19 mouse cellular contexts compared by ENCODE assay signal in genomic region chr7:84343160-84343559, GRCm38 (mm10).
DNase-seq lines count a peak whose midpoint lies in the region; ATAC-seq and TF ChIP-seq lines count a peak whose summit lies in the region.
"Had no signal": no experiment of that assay in that cellular context is flagged by ENCODE, and none has a peak within 500 bp of the region (broad histone marks: within the 10 kb centered on the region; RNA-seq: fewer than 3 reads in every experiment).

No protein-coding gene starts in this region.

- H3K4me2 ChIP-seq in liver, embryonic 12.5 days: no peak overlapping the region
- H3K4me2 ChIP-seq in CH12.LX (ENCODE audit: insufficient read depth, low read depth, poor library complexity, severe bottlenecking): no peak overlapping the region
- no peak overlapping the region for H3K4me2 ChIP-seq in midbrain, embryonic 16.5 days (ENCODE audit: low read length)
- H3K4me2 ChIP-seq: embryonic facial prominence, embryonic 15.5 days; kidney, embryonic 15.5 days; liver, embryonic 15.5 days; midbrain, embryonic 12.5 days had no signal

- TF ChIP-seq CTCF in gastrocnemius, adult 2 months (IDR thresholded peaks at IDR 0.05): peak; percentile 24; the same call in 1 of the 2 replicates
- TF ChIP-seq CTCF in liver, adult 2 months (IDR thresholded peaks at IDR 0.05; ENCODE audit: low read depth, low read length): peak; percentile 6; the same call in 1 of the 2 replicates
- TF ChIP-seq CTCF in CH12.LX (conservative IDR thresholded peaks at IDR 0.05 in 1 of 2, IDR thresholded peaks at IDR 0.05 in 1 of 2; ENCODE audit: low read depth in 2 of 2, low read length in 2 of 2): peak; percentile 12 to 54; a peak in 2 of 4 replicates
- TF ChIP-seq CTCF in cerebellum, adult 2 months (IDR thresholded peaks at IDR 0.05; ENCODE audit: borderline replicate concordance, insufficient read depth, low read depth, low read length): no peak

- H3K9me3 ChIP-seq in liver, embryonic 12.5 days (replicated peaks): 0 out of 2 replicates have a peak, but pooled peaks cover 6% of the 10 kb centered on the region
- H3K9me3 ChIP-seq in CH12.LX (replicated peaks; ENCODE audit: low read length): peaks cover 5% of the 10 kb centered on the region
- no peaks in the 10 kb centered on the region for H3K9me3 ChIP-seq in midbrain, embryonic 16.5 days (replicated peaks; ENCODE audit: control insufficient read depth, low read length, poor library complexity, severe bottlenecking)
- H3K9me3 ChIP-seq: embryonic facial prominence, embryonic 15.5 days; heart, embryonic 10.5 days; kidney, embryonic 15.5 days had no signal

- peak; percentile 40 for TF ChIP-seq RAD21 in CH12.LX (IDR thresholded peaks at IDR 0.05; ENCODE audit: low read depth, low read length)

- no peaks in the 10 kb centered on the region for H3K4me1 ChIP-seq in liver, adult 2 months (ENCODE audit: control insufficient read depth, insufficient read depth, low read length)
- no peaks in the 10 kb centered on the region for H3K4me1 ChIP-seq in liver, embryonic 12.5 days
- peaks cover 0 to 6% of the 10 kb centered on the region in 2 experiments; a peak in 2 of 4 replicates for H3K4me1 ChIP-seq in CH12.LX (ENCODE audit: control insufficient read depth in 1 of 2, insufficient read depth in 2 of 2)
- peaks cover 8% of the 10 kb centered on the region for H3K4me1 ChIP-seq in cerebellum, adult 2 months (ENCODE audit: control insufficient read depth, insufficient read depth, low read length)
- H3K4me1 ChIP-seq in midbrain, embryonic 16.5 days (ENCODE audit: control insufficient read depth, insufficient read depth, low read length): no peaks in the 10 kb centered on the region
- H3K4me1 ChIP-seq: kidney, embryonic 15.5 days; liver, embryonic 15.5 days; midbrain, embryonic 12.5 days had no signal

- H3K79me2 ChIP-seq in liver, adult 2 months (ENCODE audit: control insufficient read depth, insufficient read depth, low read length): no peaks in the 10 kb centered on the region
- no peaks in the 10 kb centered on the region for H3K79me2 ChIP-seq in CH12.LX (replicated peaks; ENCODE audit: control insufficient read depth, extremely low read depth, insufficient read depth, poor library complexity, severe bottlenecking)

- 92% methylated on average over 3 of the region's 3 CpGs for WGBS in liver, adult 2 months
- 76% methylated on average over 3 of the region's 3 CpGs for WGBS in liver, embryonic 12.5 days (ENCODE audit: insufficient replicate concordance)
- 100% methylated on average over 3 of the region's 3 CpGs for WGBS in cerebellum, adult 2 months
- WGBS in midbrain, embryonic 16.5 days: 97% methylated on average over 3 of the region's 3 CpGs

- no peak overlapping the region for H3K9ac ChIP-seq in liver, adult 2 months (ENCODE audit: low read depth, low read length)
- H3K9ac ChIP-seq in liver, embryonic 12.5 days: no peak overlapping the region
- no peak overlapping the region for H3K9ac ChIP-seq in CH12.LX (ENCODE audit: insufficient read depth, low read depth)
- no peak overlapping the region for H3K9ac ChIP-seq in midbrain, embryonic 16.5 days (ENCODE audit: low read depth, low read length)
- H3K9ac ChIP-seq: embryonic facial prominence, embryonic 15.5 days; kidney, embryonic 15.5 days; liver, embryonic 15.5 days; midbrain, embryonic 12.5 days had no signal

- no peak for DNase-seq in gastrocnemius, adult 2 months
- no peak for DNase-seq in gastrocnemius, postnatal 10 days
- no peak for DNase-seq in liver, adult 2 months (ENCODE audit: extremely low read depth, low read depth, low spot score)
- peak; percentile 19 for DNase-seq in CH12.LX (ENCODE audit: extremely low read depth)
- peak; percentile 49 for DNase-seq in ZHBTc4 (ENCODE audit: low read depth, low spot score)
- DNase-seq in cerebellum, adult 2 months: no peak
- DNase-seq: B cell, adult 2 months; cerebellum, adult 18-20 months; gastrocnemius, postnatal 14 days; layer of hippocampus, adult 9-11 months had no signal

- intact Hi-C loops in gastrocnemius, adult 2 months (cut with DNase I): no loop called here

- TF ChIP-seq EP300 in CH12.LX (IDR thresholded peaks at IDR 0.05; ENCODE audit: low read length): no peak

- dilution Hi-C loops in CH12.LX (cut with MboI; ENCODE audit: extremely low pct_ligation_motif_present, extremely low pct_unique_long_range_greater_than_20kb, low sequenced_read_pairs): no loop called here

- no peak for ATAC-seq in liver, embryonic 12.5 days
- ATAC-seq in midbrain, embryonic 16.5 days: no peak
- ATAC-seq: forebrain, embryonic 14.5 days had no signal

- no peaks in the 10 kb centered on the region for H3K36me3 ChIP-seq in liver, adult 2 months (ENCODE audit: control insufficient read depth, insufficient read depth, low read length)
- H3K36me3 ChIP-seq in liver, embryonic 12.5 days: no peaks in the 10 kb centered on the region
- H3K36me3 ChIP-seq in CH12.LX (replicated peaks in 1 of 2; ENCODE audit: control insufficient read depth in 1 of 2, insufficient read depth in 1 of 2, low read length in 1 of 2): no peaks in the 10 kb centered on the region
- peaks cover 34% of the 10 kb centered on the region for H3K36me3 ChIP-seq in midbrain, embryonic 16.5 days (ENCODE audit: control insufficient read depth, insufficient read depth, low read length)
- H3K36me3 ChIP-seq: liver, embryonic 15.5 days had no signal

- no peak overlapping the region for H3K4me3 ChIP-seq in gastrocnemius, adult 2 months
- no peak overlapping the region for H3K4me3 ChIP-seq in liver, adult 2 months (ENCODE audit: insufficient read depth, low read depth, low read length)
- no peak overlapping the region for H3K4me3 ChIP-seq in liver, embryonic 12.5 days
- H3K4me3 ChIP-seq in CH12.LX (replicated peaks in 1 of 3; ENCODE audit: low read depth in 2 of 3, low read length in 2 of 3, poor library complexity in 1 of 3): no peak overlapping the region
- H3K4me3 ChIP-seq in cerebellum, adult 2 months (replicated peaks; ENCODE audit: insufficient read depth, low read depth, low read length): no peak overlapping the region
- no peak overlapping the region for H3K4me3 ChIP-seq in midbrain, embryonic 16.5 days (ENCODE audit: low read depth, low read length)
- H3K4me3 ChIP-seq: embryonic facial prominence, embryonic 15.5 days; heart, embryonic 10.5 days; kidney, embryonic 15.5 days; liver, embryonic 15.5 days; midbrain, embryonic 12.5 days had no signal

- in situ Hi-C loops in CH12.LX (cut with MboI; ENCODE audit: low pct_ligation_motif_present, low pct_unique_long_range_greater_than_20kb, low sequenced_read_pairs): no loop called here

- H3K27ac ChIP-seq in gastrocnemius, adult 2 months: no peak overlapping the region
- no peak overlapping the region for H3K27ac ChIP-seq in liver, adult 2 months (replicated peaks; ENCODE audit: insufficient read depth, low read depth, low read length)
- H3K27ac ChIP-seq in liver, embryonic 12.5 days: no peak overlapping the region
- no peak overlapping the region for H3K27ac ChIP-seq in CH12.LX (ENCODE audit: insufficient read depth, low read depth)
- H3K27ac ChIP-seq in cerebellum, adult 2 months (ENCODE audit: insufficient read depth, low read length): no peak overlapping the region
- H3K27ac ChIP-seq in midbrain, embryonic 16.5 days (ENCODE audit: low read length): no peak overlapping the region
- H3K27ac ChIP-seq: embryonic facial prominence, embryonic 15.5 days; heart, embryonic 10.5 days; kidney, embryonic 15.5 days; liver, embryonic 15.5 days; macrophage; midbrain, embryonic 12.5 days had no signal

- no peaks in the 10 kb centered on the region for H3K27me3 ChIP-seq in liver, adult 2 months (ENCODE audit: control insufficient read depth, insufficient read depth, low read length)
- H3K27me3 ChIP-seq in liver, embryonic 12.5 days (replicated peaks): no peaks in the 10 kb centered on the region
- H3K27me3 ChIP-seq in CH12.LX (replicated peaks): no peaks in the 10 kb centered on the region
- no peaks in the 10 kb centered on the region for H3K27me3 ChIP-seq in cerebellum, adult 2 months (ENCODE audit: control insufficient read depth, insufficient read depth, low read length)
- H3K27me3 ChIP-seq in midbrain, embryonic 16.5 days (ENCODE audit: control insufficient read depth, insufficient read depth, low read depth, low read length): no peaks in the 10 kb centered on the region
- H3K27me3 ChIP-seq: embryonic facial prominence, embryonic 15.5 days; kidney, embryonic 15.5 days; liver, embryonic 15.5 days; midbrain, embryonic 12.5 days had no signal

- no peak for TF ChIP-seq POLR2A in liver, adult 2 months (IDR thresholded peaks at IDR 0.05; ENCODE audit: extremely low read depth, insufficient read depth, low read length)
- TF ChIP-seq POLR2A in CH12.LX (IDR thresholded peaks at IDR 0.05; ENCODE audit: low read depth, low read length): no peak
- no peak for TF ChIP-seq POLR2A in cerebellum, adult 2 months (IDR thresholded peaks at IDR 0.05; ENCODE audit: borderline replicate concordance, insufficient read depth, low read length)

TF ChIP-seq in CH12.LX, 34 proteins besides CTCF, POLR2A, EP300 and RAD21:
- TF ChIP-seq ZC3H11A (IDR thresholded peaks at IDR 0.05; ENCODE audit: low read depth, low read length) (no peak), CHD1 (IDR thresholded peaks at IDR 0.05; ENCODE audit: low read depth, low read length) (no peak), TBP (conservative IDR thresholded peaks at IDR 0.05; ENCODE audit: low read depth, low read length) (no peak), SMC3 (IDR thresholded peaks at IDR 0.05; ENCODE audit: low read depth, low read length) (peak; percentile 25; the same call in 1 of the 2 replicates), RCOR1 (conservative IDR thresholded peaks at IDR 0.05; ENCODE audit: low read depth, low read length) (no peak)
TF ChIP-seq in CH12.LX: peak in this region for 1.

Comparison
In these comparisons a context has a peak if more than half of its experiments do, and no peak if none do; other contexts are left out.
1. DNase-seq: peak in CH12.LX (single experiment) and ZHBTc4 (single experiment); none in gastrocnemius, adult 2 months (single experiment), gastrocnemius, postnatal 10 days (single experiment), liver, adult 2 months (single experiment) and cerebellum, adult 2 months (0 of 2).